Mouse (Mus musculus) adrenal gland, adult (tissue): ENCODE results near the gene Slitrk6.

Experiments
- DNase-seq, 2 experiments: peaks; one replicate each; pipeline ENCODE4 v3.0.0; 2022 to 2023; ENCODE audit warnings: low spot score in 1 of 2; ENCODE audit not compliant: inconsistent age in 2 of 2

The Slitrk6 gene

GRCm38 (mm10) chr14:110754484-110755307, at the start of gene Slitrk6:
Gene Slitrk6 (minus strand): TSS chr14:110755149.
- no peak for DNase-seq

- DNase-seq: no peak
Observed at GRCm38 (mm10) chr14:110777546-110777945, 22.6 kb upstream of the Slitrk6 start.

- DNase-seq: no peak
Observed at GRCm38 (mm10) chr14:110770694-110771093, 15.7 kb upstream of the Slitrk6 start.

GRCm38 (mm10) chr14:110762588-110763220, 7.8 kb upstream of the Slitrk6 start:
- DNase-seq: no peak

GRCm38 (mm10) chr14:110760909-110761308, 6.0 kb upstream of the Slitrk6 start:
- DNase-seq: no peak

GRCm38 (mm10) chr14:110755308-110755650, 330 bp upstream of the Slitrk6 start:
- no peak for DNase-seq

- no peak for DNase-seq
Observed at GRCm38 (mm10) chr14:110739861-110740260, 15.1 kb downstream of the Slitrk6 start.

- DNase-seq: no peak
Observed at GRCm38 (mm10) chr14:110739368-110739767, 15.6 kb downstream of the Slitrk6 start.

- no peak for DNase-seq
Observed at GRCm38 (mm10) chr14:110728344-110728910, 26.5 kb downstream of the Slitrk6 start.

- DNase-seq: no peak
Observed at GRCm38 (mm10) chr14:110724026-110724576, 30.8 kb downstream of the Slitrk6 start.
